Mouse (Mus musculus) stomach, embryonic 14.5 days (tissue): ENCODE results near the gene Eif3b. TPM values are rescaled to one million over a fixed set of nuclear protein-coding genes. Genes with fewer than 3 reads are reported as not detected.

Source experiments
- ATAC-seq: fragments of 200-750 bp; cut with Nextera tagmentation; 2 replicates; pipeline ENCODE4 v1.8.0; 2017; ENCODE audit warnings: low read depth, moderate TSS enrichment; ENCODE audit not compliant: insufficient number of reproducible peaks, insufficient read depth, low FRiP score
- H3K27ac ChIP-seq: fragments of 300-500 bp; sonication (generic); 2 replicates; pipeline ENCODE4 v1.5.1; 2014; ENCODE audit warnings: mild to moderate bottlenecking, low read length, moderate library complexity, mixed read lengths
- H3K27me3 ChIP-seq: fragments of 300-500 bp; sonication (generic); 2 replicates; pipeline ENCODE4 v1.6.1; 2014; ENCODE audit warnings: low read length, control low read depth, mixed read lengths; ENCODE audit not compliant: control insufficient read depth, insufficient read depth
- H3K36me3 ChIP-seq: fragments of 300-500 bp; sonication (generic); 2 replicates; pipeline ENCODE4 v1.6.1; 2014; ENCODE audit warnings: mild to moderate bottlenecking, control low read depth, low read length, moderate library complexity, mixed read lengths; ENCODE audit not compliant: control insufficient read depth, insufficient read depth
- H3K4me1 ChIP-seq: fragments of 300-500 bp; sonication (generic); 2 replicates; pipeline ENCODE4 v1.6.1; 2014; ENCODE audit warnings: low read length, control low read depth, mixed read lengths; ENCODE audit not compliant: control insufficient read depth, insufficient read depth
- H3K4me2 ChIP-seq: fragments of 300-500 bp; sonication (generic); replicated peaks from 2 replicates; pipeline ENCODE4 v1.6.1; 2014; ENCODE audit warnings: low read depth, low read length, control low read depth
- H3K4me3 ChIP-seq: fragments of 300-500 bp; sonication (generic); 2 replicates; pipeline ENCODE4 v1.5.1; 2014; ENCODE audit warnings: low read depth, low read length, control low read depth
- H3K9ac ChIP-seq: fragments of 300-500 bp; sonication (generic); replicated peaks from 2 replicates; pipeline ENCODE4 v1.6.1; 2014; ENCODE audit warnings: low read depth, mild to moderate bottlenecking, control low read depth, low read length, moderate library complexity, mixed read lengths
- H3K9me3 ChIP-seq: fragments of 300-500 bp; sonication (generic); 2 replicates; pipeline ENCODE4 v1.6.1; 2016; ENCODE audit warnings: low read depth, low read length, control low read depth; ENCODE audit not compliant: control insufficient read depth
- WGBS: fragments of 180-500 bp; shearing (Covaris S2); extraction: QIAGEN DNeasy Blood & Tissue Kit; methylation state at CpG from one replicate; pipeline ENCODE4 v1.1.7; 2014; 5-methylcytosine and 5-hydroxymethylcytosine counted together
- polyA plus RNA-seq: library from polyadenylated mRNA; unstranded; fragments of >200 nt; fragmentation: Nextera tagmentation; extraction: Ambion mirVana; gene quantifications from 2 replicates; pipeline ENCODE4 v1.2.1, GENCODE M21; 2014

Gene Eif3b
- polyA plus RNA-seq, 1 experiment from 2014 or later: 125 TPM

- Histone ChIP-seq H3K4me1 (no peaks in the 10 kb centered on the region), H3K9ac (no peak overlapping the region), H3K27ac (no peak overlapping the region), H3K4me3 (no peak overlapping the region), H3K36me3 (no peaks in the 10 kb centered on the region), H3K4me2 (no peak overlapping the region), H3K27me3 (no peaks in the 10 kb centered on the region), H3K9me3 (no peaks in the 10 kb centered on the region)
- no peak for ATAC-seq
- WGBS: 66% methylated on average over 6 of the region's 6 CpGs
These were observed 12.5 kb upstream of the Eif3b start for GRCm38 (mm10) chr5:140406666-140407065.

GRCm38 (mm10) chr5:140408801-140409200, 10.3 kb upstream of the Eif3b start:
- no peak for ATAC-seq
- Histone ChIP-seq H3K4me2 (no peak overlapping the region), H3K36me3 (no peaks in the 10 kb centered on the region), H3K4me1 (no peaks in the 10 kb centered on the region), H3K27ac (no peak overlapping the region), H3K4me3 (no peak overlapping the region), H3K9me3 (no peaks in the 10 kb centered on the region), H3K27me3 (no peaks in the 10 kb centered on the region), H3K9ac (no peak overlapping the region)

GRCm38 (mm10) chr5:140411339-140411738, 7.8 kb upstream of the Eif3b start:
- no peaks in the 10 kb centered on the region for H3K27me3 ChIP-seq
- H3K9ac ChIP-seq: no peak overlapping the region
- no peaks in the 10 kb centered on the region for H3K9me3 ChIP-seq
- H3K4me3 ChIP-seq: no peak overlapping the region
- 35% methylated on average over 8 of the region's 8 CpGs for WGBS
- no peaks in the 10 kb centered on the region for H3K36me3 ChIP-seq
- H3K4me1 ChIP-seq: no peaks in the 10 kb centered on the region
- H3K4me2 ChIP-seq: no peak overlapping the region
- no peak overlapping the region for H3K27ac ChIP-seq
- no peak for ATAC-seq

GRCm38 (mm10) chr5:140414647-140415046, 4.5 kb upstream of the Eif3b start:
- H3K4me1 ChIP-seq: no peaks in the 10 kb centered on the region
- no peak overlapping the region for H3K4me2 ChIP-seq
- no peaks in the 10 kb centered on the region for H3K27me3 ChIP-seq
- no peaks in the 10 kb centered on the region for H3K36me3 ChIP-seq
- H3K4me3 ChIP-seq: no peak overlapping the region
- no peaks in the 10 kb centered on the region for H3K9me3 ChIP-seq
- WGBS: 64% methylated on average over 4 of the region's 4 CpGs
- no peak overlapping the region for H3K9ac ChIP-seq
- no peak overlapping the region for H3K27ac ChIP-seq
- ATAC-seq: no peak

DNA sequence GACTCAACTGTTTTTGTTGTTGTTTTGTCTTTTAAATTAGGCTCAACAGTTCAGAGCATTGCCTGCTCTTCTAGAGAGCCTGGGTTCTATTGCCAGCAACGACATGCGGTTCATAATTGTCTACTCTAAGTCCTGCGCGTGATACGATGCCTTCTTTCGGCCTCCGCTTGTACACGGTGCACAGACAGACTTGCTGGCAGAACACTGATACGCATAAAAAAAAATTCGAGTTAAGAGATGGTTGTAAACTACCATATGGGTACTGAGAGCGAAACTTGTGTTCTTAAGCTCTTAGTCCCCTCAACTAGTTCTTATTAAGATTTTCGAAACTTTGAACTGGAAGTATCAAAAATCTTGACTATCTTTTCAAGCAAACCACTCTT, 1.0 kb upstream of the Eif3b start:
- Histone ChIP-seq H3K36me3 (peaks cover 9% of the 10 kb centered on the region; the same call in 1 of the 2 replicates), H3K4me1 (peaks cover 14% of the 10 kb centered on the region), H3K27me3 (no peaks in the 10 kb centered on the region), H3K9me3 (no peaks in the 10 kb centered on the region), H3K4me3 (peak overlapping the region; percentile 95), H3K4me2 (peak overlapping the region; percentile 83), H3K27ac (peak overlapping the region; percentile 84), H3K9ac (peak overlapping the region; percentile 49)
- ATAC-seq: no peak
- WGBS: under 1% methylated on average over 12 of the region's 12 CpGs

- ATAC-seq: peak; percentile 39; the same call in 1 of the 2 replicates
- peak overlapping the region; percentile 95 for H3K4me3 ChIP-seq
- peaks cover 14% of the 10 kb centered on the region for H3K4me1 ChIP-seq
- 0% methylated on average over 62 of the region's 62 CpGs for WGBS
- H3K9ac ChIP-seq: peak overlapping the region; percentile 96
- peaks cover 9% of the 10 kb centered on the region; the same call in 1 of the 2 replicates for H3K36me3 ChIP-seq
- H3K27me3 ChIP-seq: no peaks in the 10 kb centered on the region
- peak overlapping the region; percentile 83 for H3K4me2 ChIP-seq
- H3K27ac ChIP-seq: peak overlapping the region; percentile 72; the same call in 1 of the 2 replicates
- H3K9me3 ChIP-seq: no peaks in the 10 kb centered on the region
These were observed 433 bp downstream of the Eif3b start for GRCm38 (mm10) chr5:140419442-140420080.

DNA sequence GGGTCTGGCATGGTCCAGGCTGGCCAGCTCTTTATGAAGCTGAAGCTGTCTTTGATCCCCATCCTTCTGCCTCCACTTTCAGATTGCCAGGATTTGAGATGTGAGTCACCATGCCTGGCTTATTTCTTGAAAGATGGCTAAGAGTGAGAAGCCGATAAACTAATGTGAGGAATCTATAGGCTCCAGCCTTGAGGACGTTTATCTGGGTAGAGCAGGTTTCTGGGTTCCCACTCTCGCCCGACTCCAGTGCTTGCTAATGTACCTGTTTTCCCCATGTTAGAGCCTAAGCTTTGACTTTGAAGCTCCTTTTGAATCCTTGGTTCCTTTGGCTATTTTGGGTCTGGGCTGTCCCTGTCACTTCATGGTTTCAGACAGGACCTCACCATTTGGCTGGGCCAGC, 1.5 kb downstream of the Eif3b start:
- H3K36me3 ChIP-seq: peaks cover 15% of the 10 kb centered on the region; the same call in 1 of the 2 replicates
- 52% methylated on average over 4 of the region's 4 CpGs for WGBS
- H3K4me3 ChIP-seq: peak overlapping the region; percentile 95
- ATAC-seq: no peak
- H3K9me3 ChIP-seq: no peaks in the 10 kb centered on the region
- peak overlapping the region; percentile 83 for H3K4me2 ChIP-seq
- H3K27ac ChIP-seq: no peak overlapping the region
- peak overlapping the region; percentile 96 for H3K9ac ChIP-seq
- H3K4me1 ChIP-seq: peaks cover 14% of the 10 kb centered on the region
- H3K27me3 ChIP-seq: no peaks in the 10 kb centered on the region

- Histone ChIP-seq H3K27ac (no peak overlapping the region), H3K9ac (no peak overlapping the region), H3K4me3 (no peak overlapping the region), H3K27me3 (no peaks in the 10 kb centered on the region), H3K4me1 (peaks cover 14% of the 10 kb centered on the region), H3K9me3 (no peaks in the 10 kb centered on the region), H3K4me2 (no peak overlapping the region), H3K36me3 (peaks cover 56% of the 10 kb centered on the region)
- no peak for ATAC-seq
- 93% methylated on average over 17 of the region's 17 CpGs for WGBS
These were observed 6.1 kb downstream of the Eif3b start for GRCm38 (mm10) chr5:140425016-140425783.
